In the genomic region with DNA sequence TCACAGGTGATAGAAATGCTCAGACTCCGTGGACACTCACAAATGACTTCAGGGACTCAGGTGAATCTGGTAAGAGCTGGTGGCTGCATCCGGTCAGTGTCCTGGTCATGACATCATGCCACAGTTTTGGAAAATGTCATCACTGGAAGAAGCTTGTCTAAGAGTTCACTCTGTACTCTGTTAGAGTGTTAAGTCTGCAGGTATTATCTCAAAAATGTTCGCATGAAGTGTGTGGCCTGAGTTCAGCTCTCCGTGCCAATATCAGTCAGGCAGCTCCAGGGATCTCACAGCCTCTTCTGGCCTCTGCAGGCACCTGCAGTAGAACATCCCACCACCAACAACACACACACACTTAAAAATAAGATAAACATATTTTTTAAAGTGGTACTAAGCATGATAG, we compare ENCODE assay signal across 16 mouse cellular contexts. TPM values are rescaled to one million over a fixed set of nuclear protein-coding genes. Genes with fewer than 3 reads are reported as not detected.
A peak's percentile ranks its signal among the peaks of the same experiment; 100 is the strongest.
DNase-seq lines count a peak whose midpoint lies in the region; ATAC-seq and TF ChIP-seq lines count a peak whose summit lies in the region.
"Had no signal": no experiment of that assay in that cellular context is flagged by ENCODE, and none has a peak within 500 bp of the region (broad histone marks: within the 10 kb centered on the region; RNA-seq: fewer than 3 reads in every experiment).

No protein-coding gene starts in this region.

- no peak for ATAC-seq in midbrain, embryonic 13.5 days
- no peak for ATAC-seq in midbrain, embryonic 14.5 days (ENCODE audit: low FRiP score, low TSS enrichment)
- ATAC-seq in forebrain, postnatal 0 days = no peak

- no peak for TF ChIP-seq POLR2A in heart, adult 2 months (IDR thresholded peaks at IDR 0.05; ENCODE audit: insufficient read depth, low read depth, low read length)

- DNase-seq in heart, adult 2 months = peak in 1 of 2 experiments; percentile 30
- no peak for DNase-seq in heart, postnatal 25 days (ENCODE audit: low spot score)
- DNase-seq in midbrain, embryonic 14.5 days = no peak
- no peak for DNase-seq in forebrain, postnatal 0 days
- peak; percentile 38 to 63 for DNase-seq in heart, postnatal 10 days
- DNase-seq in thymus, postnatal 0 days (ENCODE audit: low spot score) = no peak
- DNase-seq: cerebellum, adult 11-12 months; embryo, embryonic 11 days; kidney, adult 18-20 months; right cerebral cortex, postnatal 4 days; thymus, adult 2 months had no signal

- no peaks in the 10 kb centered on the region for H3K9me3 ChIP-seq in midbrain, embryonic 13.5 days
- H3K9me3 ChIP-seq in midbrain, embryonic 14.5 days (ENCODE audit: control insufficient read depth, low read length) = no peaks in the 10 kb centered on the region
- no peaks in the 10 kb centered on the region for H3K9me3 ChIP-seq in forebrain, postnatal 0 days (ENCODE audit: low read length)
- H3K9me3 ChIP-seq: limb, embryonic 13.5 days had no signal

- no peak overlapping the region for H3K27ac ChIP-seq in heart, adult 2 months
- peak overlapping the region; percentile 76; the same call in 1 of the 2 replicates for H3K27ac ChIP-seq in midbrain, embryonic 13.5 days
- H3K27ac ChIP-seq in midbrain, embryonic 14.5 days (replicated peaks; ENCODE audit: low read depth, low read length) = no peak overlapping the region
- peak overlapping the region; percentile 79; the same call in 1 of the 2 replicates for H3K27ac ChIP-seq in forebrain, postnatal 0 days (ENCODE audit: low read depth, low read length)
- H3K27ac ChIP-seq: kidney, postnatal 0 days; limb, embryonic 13.5 days; liver, embryonic 14.5 days had no signal

- no peak overlapping the region for H3K9ac ChIP-seq in heart, adult 2 months (ENCODE audit: low read depth, low read length)
- H3K9ac ChIP-seq in midbrain, embryonic 13.5 days (replicated peaks) = no peak overlapping the region
- H3K9ac ChIP-seq in midbrain, embryonic 14.5 days (replicated peaks; ENCODE audit: low read length) = no peak overlapping the region
- H3K9ac ChIP-seq in forebrain, postnatal 0 days = no peak overlapping the region
- H3K9ac ChIP-seq: limb, embryonic 13.5 days; liver, embryonic 14.5 days had no signal

- TF ChIP-seq EP300 in heart, adult 2 months (IDR thresholded peaks at IDR 0.05; ENCODE audit: insufficient read depth, low read depth, low read length) = no peak

- no peak overlapping the region for H3K4me3 ChIP-seq in heart, adult 2 months
- no peak overlapping the region for H3K4me3 ChIP-seq in midbrain, embryonic 13.5 days (replicated peaks)
- no peak overlapping the region for H3K4me3 ChIP-seq in midbrain, embryonic 14.5 days (replicated peaks; ENCODE audit: low read depth, low read length)
- H3K4me3 ChIP-seq in forebrain, postnatal 0 days (ENCODE audit: low read depth, low read length) = no peak overlapping the region
- H3K4me3 ChIP-seq: limb, embryonic 13.5 days had no signal

- no peak overlapping the region for H3K4me2 ChIP-seq in midbrain, embryonic 13.5 days (replicated peaks)
- no peak overlapping the region for H3K4me2 ChIP-seq in midbrain, embryonic 14.5 days (ENCODE audit: low read length)
- H3K4me2 ChIP-seq in forebrain, postnatal 0 days (ENCODE audit: low read depth) = no peak overlapping the region

- intact Hi-C loops in heart, adult 2 months (cut with DNase I) = loop anchor here (10.0 kb wide), 1 partner anchor 298 kb away; no protein-coding TSS in a partner anchor
- intact Hi-C loops in heart, postnatal 25 days (cut with DNase I) = no loop called here
- intact Hi-C loops in heart, postnatal 10 days (cut with DNase I) = no loop called here

- peaks cover 7% of the 10 kb centered on the region for H3K4me1 ChIP-seq in heart, adult 2 months (ENCODE audit: control insufficient read depth, insufficient read depth, low read length)
- H3K4me1 ChIP-seq in midbrain, embryonic 13.5 days (replicated peaks) = peaks cover 57% of the 10 kb centered on the region
- peaks cover 40% of the 10 kb centered on the region for H3K4me1 ChIP-seq in midbrain, embryonic 14.5 days (ENCODE audit: control insufficient read depth, insufficient read depth, low read length)
- H3K4me1 ChIP-seq in forebrain, postnatal 0 days (ENCODE audit: insufficient read depth) = peaks cover 30% of the 10 kb centered on the region

- TF ChIP-seq CTCF in heart, adult 2 months (IDR thresholded peaks at IDR 0.05) = peak; percentile 27; the same call in 1 of the 2 replicates
- no peak for TF ChIP-seq CTCF in forebrain, postnatal 0 days (IDR thresholded peaks at IDR 0.05; ENCODE audit: low read depth)

- no peaks in the 10 kb centered on the region for H3K27me3 ChIP-seq in heart, adult 2 months (ENCODE audit: control insufficient read depth, insufficient read depth, low read length)
- H3K27me3 ChIP-seq in midbrain, embryonic 13.5 days = peaks cover 56% of the 10 kb centered on the region
- H3K27me3 ChIP-seq in midbrain, embryonic 14.5 days (ENCODE audit: control insufficient read depth, insufficient read depth, low read length) = peaks cover 17% of the 10 kb centered on the region
- no peaks in the 10 kb centered on the region for H3K27me3 ChIP-seq in forebrain, postnatal 0 days (ENCODE audit: insufficient read depth, low read length)

- 56% methylated on average over 4 of the region's 4 CpGs for WGBS in heart, adult 2 months
- WGBS in midbrain, embryonic 13.5 days = 82% methylated on average over 4 of the region's 4 CpGs
- 88% methylated on average over 4 of the region's 4 CpGs for WGBS in midbrain, embryonic 14.5 days
- WGBS in forebrain, postnatal 0 days = 81% methylated on average over 4 of the region's 4 CpGs

- H3K79me2 ChIP-seq in heart, adult 2 months (replicated peaks; ENCODE audit: control insufficient read depth, insufficient read depth, low read length) = no peaks in the 10 kb centered on the region

- H3K36me3 ChIP-seq in heart, adult 2 months (ENCODE audit: control insufficient read depth, insufficient read depth, low read length) = no peaks in the 10 kb centered on the region
- H3K36me3 ChIP-seq in midbrain, embryonic 13.5 days = no peaks in the 10 kb centered on the region
- no peaks in the 10 kb centered on the region for H3K36me3 ChIP-seq in midbrain, embryonic 14.5 days (ENCODE audit: control insufficient read depth, insufficient read depth, low read length)
- no peaks in the 10 kb centered on the region for H3K36me3 ChIP-seq in forebrain, postnatal 0 days (ENCODE audit: insufficient read depth)
- H3K36me3 ChIP-seq: limb, embryonic 13.5 days had no signal

RNA-seq across cellular contexts. Expression of gene Aldh1b1, which starts 36.2 kb away (rescaled TPM):
- total RNA-seq in heart, adult 2 months (2021) = 10 to 100 TPM; 12.3 to 12.7 TPM
- polyA plus RNA-seq in heart, adult 2 months (2012; rRNA removed) = 18.9 and 22.2 TPM in 2 replicates
- total RNA-seq in heart, postnatal 25 days (2021) = 10 to 100 TPM; 16.0 to 17.5 TPM
- polyA plus RNA-seq in midbrain, embryonic 13.5 days (2015; fragmentation: Nextera tagmentation; extraction: Ambion mirVana) = 15.8 and 17.6 TPM in 2 replicates
- polyA plus RNA-seq in midbrain, embryonic 14.5 days (2014; fragmentation: Nextera tagmentation; extraction: Ambion mirVana) = 14.7 and 15.2 TPM in 2 replicates
- 56.4 and 57.6 TPM in 2 replicates for total RNA-seq in forebrain, postnatal 0 days (2014; rRNA removed)
- polyA plus RNA-seq in forebrain, postnatal 0 days (2015; fragmentation: Nextera tagmentation; extraction: Ambion mirVana) = 37.1 and 39.2 TPM in 2 replicates
- total RNA-seq in heart, postnatal 10 days (2021) = 10 to 100 TPM; 44.4 to 45.5 TPM
- polyA plus RNA-seq in thymus, postnatal 0 days (2015; fragmentation: Nextera tagmentation; extraction: Ambion mirVana) = 20.1 and 21.3 TPM in 2 replicates
- polyA plus RNA-seq: C2C12 had no signal

Comparison
In these comparisons a context has a peak if more than half of its experiments do, and no peak if none do; other contexts are left out.
1. DNase-seq: peak in heart, postnatal 10 days (2 of 2); none in heart, postnatal 25 days (single experiment), midbrain, embryonic 14.5 days (single experiment), forebrain, postnatal 0 days (single experiment) and thymus, postnatal 0 days (single experiment).
2. H3K27ac ChIP-seq: peak in midbrain, embryonic 13.5 days (single experiment) and forebrain, postnatal 0 days (single experiment); none in heart, adult 2 months (single experiment) and midbrain, embryonic 14.5 days (single experiment).